Mouse (Mus musculus) A20 (cell line): Measurements from ENCODE around the gene Nkx3-2.

Source experiments
- DNase-seq: peaks from one replicate; pipeline ENCODE4 v3.0.0-alpha.2; 2011; ENCODE audit warnings: low read depth, low spot score

The Nkx3-2 gene

GRCm38 (mm10) chr5:41763731-41764721 is at the start of gene Nkx3-2:
Gene Nkx3-2 (minus strand): TSS chr5:41764501.
- no peak for DNase-seq

- DNase-seq, result no peak
Measured at GRCm38 (mm10) chr5:41812516-41812915, 48.2 kb upstream of the Nkx3-2 start.

GRCm38 (mm10) chr5:41811279-41811678 is 47.0 kb upstream of the Nkx3-2 start:
- DNase-seq, result no peak

GRCm38 (mm10) chr5:41807383-41807782 is 43.1 kb upstream of the Nkx3-2 start:
- DNase-seq, result no peak

GRCm38 (mm10) chr5:41806176-41806575 is 41.9 kb upstream of the Nkx3-2 start:
- DNase-seq, result no peak

- DNase-seq, result no peak
Measured at GRCm38 (mm10) chr5:41805085-41805484, 40.8 kb upstream of the Nkx3-2 start.

- no peak for DNase-seq
Measured at GRCm38 (mm10) chr5:41804643-41805042, 40.3 kb upstream of the Nkx3-2 start.

- DNase-seq, result no peak
Measured at GRCm38 (mm10) chr5:41801622-41802021, 37.3 kb upstream of the Nkx3-2 start.

- no peak for DNase-seq
Measured at GRCm38 (mm10) chr5:41794434-41794833, 30.1 kb upstream of the Nkx3-2 start.

GRCm38 (mm10) chr5:41790517-41790916 is 26.2 kb upstream of the Nkx3-2 start:
- no peak for DNase-seq

GRCm38 (mm10) chr5:41788877-41789276 is 24.6 kb upstream of the Nkx3-2 start:
- no peak for DNase-seq

- no peak for DNase-seq
Measured at GRCm38 (mm10) chr5:41781890-41782289, 17.6 kb upstream of the Nkx3-2 start.

GRCm38 (mm10) chr5:41780026-41780425 is 15.7 kb upstream of the Nkx3-2 start:
- no peak for DNase-seq

GRCm38 (mm10) chr5:41775728-41776127 is 11.4 kb upstream of the Nkx3-2 start:
- DNase-seq, result no peak

- DNase-seq, result no peak
Measured at GRCm38 (mm10) chr5:41775273-41775672, 11.0 kb upstream of the Nkx3-2 start.

- DNase-seq, result peak; percentile 91
Measured at GRCm38 (mm10) chr5:41768382-41769040, 4.2 kb upstream of the Nkx3-2 start.

- peak; percentile 19 for DNase-seq
Measured at GRCm38 (mm10) chr5:41767296-41768200, 3.2 kb upstream of the Nkx3-2 start.

- DNase-seq, result no peak
Measured at GRCm38 (mm10) chr5:41766406-41767010, 2.2 kb upstream of the Nkx3-2 start.

GRCm38 (mm10) chr5:41765626-41766405 is 1.5 kb upstream of the Nkx3-2 start:
- DNase-seq, result no peak

- DNase-seq, result no peak
Measured at GRCm38 (mm10) chr5:41762947-41763730, 1.2 kb downstream of the Nkx3-2 start.
